Mouse (Mus musculus) urinary bladder, postnatal 36 days (tissue): Measurements from ENCODE around the gene Cdk5.

Source experiments
- DNase-seq, 2 experiments: peaks; one replicate each; pipeline ENCODE4 v3.0.0; 2022; ENCODE audit warnings: low spot score in 2 of 2, mixed read lengths in 1 of 2

Cdk5 gene

GRCm38 (mm10) chr5:24374666-24375328 is 48.5 kb downstream of the Cdk5 start:
- no peak for DNase-seq

- no peak for DNase-seq
Measured at GRCm38 (mm10) chr5:24374216-24374615, 49.1 kb downstream of the Cdk5 start.

GRCm38 (mm10) chr5:24373807-24374206 is 49.5 kb downstream of the Cdk5 start:
- no peak for DNase-seq

GRCm38 (mm10) chr5:24369767-24370166 is 53.6 kb downstream of the Cdk5 start:
- no peak for DNase-seq
